Mouse (Mus musculus) hindbrain, postnatal 0 days (tissue): ENCODE results near the gene Psen2. TPM values are rescaled to one million over a fixed set of nuclear protein-coding genes. Genes with fewer than 3 reads are reported as not detected.

Source experiments
- ATAC-seq: fragments of 200-750 bp; cut with Nextera tagmentation; 2 replicates; pipeline ENCODE4 v1.8.0; 2017; ENCODE audit warnings: mild to moderate bottlenecking, moderate TSS enrichment, moderate library complexity
- DNase-seq: peaks from one replicate; pipeline ENCODE4 v3.0.0-alpha.2; 2015; ENCODE audit warnings: low spot score
- H3K27ac ChIP-seq: fragments of 300-500 bp; sonication (generic); 2 replicates; pipeline ENCODE4 v1.5.1; 2014; ENCODE audit warnings: mild to moderate bottlenecking
- H3K27me3 ChIP-seq: fragments of 300-500 bp; sonication (generic); 2 replicates; pipeline ENCODE4 v1.6.1; 2014; ENCODE audit warnings: low read length, mixed read lengths; ENCODE audit not compliant: insufficient read depth
- H3K36me3 ChIP-seq: fragments of 300-500 bp; sonication (generic); 2 replicates; pipeline ENCODE4 v1.6.1; 2014; ENCODE audit warnings: low read length, mixed read lengths; ENCODE audit not compliant: insufficient read depth
- H3K4me1 ChIP-seq: fragments of 300-500 bp; sonication (generic); 2 replicates; pipeline ENCODE4 v1.6.1; 2014; ENCODE audit warnings: antibody characterized with exemption, low read length, mixed read lengths; ENCODE audit not compliant: insufficient read depth
- H3K4me2 ChIP-seq: fragments of 300-500 bp; sonication (generic); 2 replicates; pipeline ENCODE4 v1.6.1; 2014; ENCODE audit warnings: low read depth, mild to moderate bottlenecking, low read length, moderate library complexity, mixed read lengths
- H3K4me3 ChIP-seq: fragments of 300-500 bp; sonication (generic); 2 replicates; pipeline ENCODE4 v1.5.1; 2014; ENCODE audit warnings: low read length
- H3K9ac ChIP-seq: fragments of 300-500 bp; sonication (generic); replicated peaks from 2 replicates; pipeline ENCODE4 v1.6.1; 2014; ENCODE audit warnings: mild to moderate bottlenecking, low read length, moderate library complexity, mixed read lengths
- H3K9me3 ChIP-seq: fragments of 300-500 bp; sonication (generic); 2 replicates; pipeline ENCODE4 v1.6.1; 2016; ENCODE audit warnings: low read length, mixed read lengths
- CTCF ChIP-seq: IDR thresholded peaks from 2 replicates; pipeline ENCODE4 v1.5.1; 2016; ENCODE audit warnings: antibody characterized with exemption, control low read depth, low read depth
- WGBS: fragments of 180-500 bp; shearing (Covaris S2); extraction: QIAGEN DNeasy Blood & Tissue Kit; methylation state at CpG from one replicate; pipeline ENCODE4 v1.1.7; 2014; 5-methylcytosine and 5-hydroxymethylcytosine counted together
- polyA plus RNA-seq: library from polyadenylated mRNA; unstranded; fragments of >200 nt; fragmentation: Nextera tagmentation; extraction: Ambion mirVana; gene quantifications from 2 replicates; pipeline ENCODE4 v1.2.1, GENCODE M21; 2015
- total RNA-seq: library from RNA; depleted of rRNA; stranded (reverse); fragments of >200 nt; gene quantifications from 2 replicates; pipeline ENCODE4 v1.2.3, GENCODE M21; 2014

Gene Psen2
- total and polyA plus RNA-seq, 2 experiments from 2014 or later = 23.7 to 33.5 TPM

DNA sequence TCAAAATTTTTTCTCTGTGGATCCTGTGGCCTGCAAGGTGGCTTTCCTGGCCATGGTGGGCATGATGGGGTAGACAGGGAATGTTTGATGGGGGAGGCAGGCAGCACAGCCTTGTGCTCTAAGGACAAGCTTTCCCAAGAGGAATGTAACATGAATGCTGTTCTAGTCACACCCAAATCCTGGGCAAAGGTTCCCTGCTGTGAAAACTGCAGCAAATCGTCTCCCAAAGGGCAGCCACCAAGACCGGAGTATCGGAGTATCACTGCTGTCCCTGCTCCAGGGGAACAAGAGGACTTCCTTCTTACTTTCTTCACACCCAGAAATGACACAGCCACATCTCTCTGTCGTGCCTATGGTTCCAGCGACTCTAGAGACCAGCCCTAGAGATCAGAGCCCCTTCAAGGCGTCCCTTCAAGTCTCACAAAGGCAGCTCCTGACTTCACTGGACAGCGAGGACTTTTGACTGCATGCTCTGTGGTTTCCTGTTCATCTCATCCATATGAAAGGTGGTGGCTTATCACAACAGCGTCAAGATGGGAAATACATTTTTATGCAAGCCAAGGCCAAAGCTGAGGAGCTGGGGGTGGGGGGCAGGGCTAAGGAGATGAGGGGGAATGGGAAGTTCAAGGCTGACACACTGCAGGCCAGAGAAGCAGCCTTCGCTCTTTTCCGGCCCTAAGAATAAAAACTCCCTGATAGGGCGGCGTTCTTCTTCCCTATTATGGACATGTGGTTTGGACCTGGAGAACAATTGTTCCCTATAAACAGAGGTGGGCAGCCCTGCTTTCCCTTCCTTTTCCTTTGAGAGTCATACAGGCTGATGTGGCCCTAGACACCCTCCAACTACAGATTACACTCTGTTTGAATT is 39.2 kb upstream of the Psen2 start:
- DNase-seq = no peak
- H3K9ac ChIP-seq = no peak overlapping the region
- no peaks in the 10 kb centered on the region for H3K9me3 ChIP-seq
- WGBS = 59% methylated on average over 12 of the region's 12 CpGs
- TF ChIP-seq CTCF = no peak
- no peak for ATAC-seq
- H3K4me1 ChIP-seq = no peaks in the 10 kb centered on the region; the same call in 1 of the 2 replicates
- H3K4me3 ChIP-seq = no peak overlapping the region
- no peaks in the 10 kb centered on the region for H3K27me3 ChIP-seq
- no peaks in the 10 kb centered on the region for H3K36me3 ChIP-seq
- no peak overlapping the region for H3K4me2 ChIP-seq
- no peak overlapping the region for H3K27ac ChIP-seq

DNA sequence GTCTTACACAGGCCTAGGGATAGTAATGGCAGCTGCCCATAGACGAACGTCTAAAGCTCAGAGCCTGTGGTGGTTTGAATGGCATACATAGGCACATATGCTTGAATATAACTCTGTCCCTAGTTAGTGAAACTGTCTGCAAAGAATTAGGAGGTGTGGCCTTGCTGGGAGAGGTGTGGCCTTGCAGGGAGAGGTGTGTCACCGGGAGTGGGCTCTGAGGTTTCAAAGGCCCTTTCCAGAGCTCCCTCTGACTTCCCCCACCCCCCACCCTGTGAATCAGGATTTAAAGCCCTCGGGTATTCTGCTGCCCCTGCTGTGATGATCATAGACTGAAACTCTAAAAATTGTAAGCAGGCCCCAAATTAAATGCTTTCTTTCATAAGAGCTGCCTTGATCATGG is 37.8 kb upstream of the Psen2 start:
- no peak for ATAC-seq
- H3K9ac ChIP-seq = no peak overlapping the region
- no peaks in the 10 kb centered on the region for H3K9me3 ChIP-seq
- WGBS = 57% methylated on average over 4 of the region's 4 CpGs
- TF ChIP-seq CTCF = no peak
- no peaks in the 10 kb centered on the region for H3K36me3 ChIP-seq
- no peak for DNase-seq
- no peaks in the 10 kb centered on the region for H3K4me1 ChIP-seq
- no peak overlapping the region for H3K4me3 ChIP-seq
- H3K4me2 ChIP-seq = no peak overlapping the region
- H3K27ac ChIP-seq = no peak overlapping the region
- H3K27me3 ChIP-seq = no peaks in the 10 kb centered on the region

DNA sequence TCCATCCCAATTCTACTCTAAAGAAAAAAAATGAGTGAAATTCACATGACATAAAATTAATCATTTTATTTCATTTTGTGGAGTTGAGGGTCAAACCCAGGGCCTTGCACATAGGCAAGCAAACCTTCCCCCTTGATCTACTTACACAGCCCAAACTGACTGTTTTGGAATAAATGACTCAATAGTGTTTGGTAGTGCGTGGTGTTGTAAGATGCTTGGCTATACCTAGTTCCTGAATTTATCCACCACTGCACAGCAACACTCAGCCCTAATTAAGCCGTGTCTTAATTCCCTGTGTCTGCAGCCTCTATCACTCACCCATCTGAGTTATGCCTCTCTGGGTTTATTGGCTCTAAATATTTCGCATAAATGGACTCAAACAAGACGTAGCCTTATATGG is 37.1 kb upstream of the Psen2 start:
- ATAC-seq (no peak), DNase-seq (no peak)
- H3K4me2 ChIP-seq = no peak overlapping the region
- no peaks in the 10 kb centered on the region for H3K9me3 ChIP-seq
- no peaks in the 10 kb centered on the region for H3K27me3 ChIP-seq
- no peaks in the 10 kb centered on the region for H3K4me1 ChIP-seq
- H3K9ac ChIP-seq = no peak overlapping the region
- no peak overlapping the region for H3K4me3 ChIP-seq
- no peak for TF ChIP-seq CTCF
- no peak overlapping the region for H3K27ac ChIP-seq
- H3K36me3 ChIP-seq = no peaks in the 10 kb centered on the region
- 89% methylated on average over 4 of the region's 4 CpGs for WGBS

DNA sequence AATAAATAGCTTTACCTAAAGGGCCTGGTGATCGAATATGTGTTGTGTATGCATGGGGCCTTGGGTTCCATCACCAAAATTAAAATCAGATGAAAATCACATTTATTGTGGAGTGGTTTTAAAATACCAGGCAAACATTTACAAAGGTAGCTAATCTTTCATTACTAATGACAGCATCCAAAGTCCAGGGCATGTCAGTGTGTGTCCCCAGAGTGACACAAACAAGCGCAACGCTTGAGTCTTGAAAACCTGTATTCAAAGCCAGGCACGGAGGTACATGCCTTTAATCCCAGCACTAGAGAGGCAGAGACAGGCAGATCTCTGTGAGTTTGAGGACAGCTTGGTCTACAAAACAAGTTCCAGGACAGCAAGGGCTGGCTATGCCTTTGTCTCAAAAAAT is 36.5 kb upstream of the Psen2 start:
- WGBS = 87% methylated on average over 4 of the region's 4 CpGs
- no peaks in the 10 kb centered on the region for H3K4me1 ChIP-seq
- no peak overlapping the region for H3K4me2 ChIP-seq
- H3K9ac ChIP-seq = no peak overlapping the region
- ATAC-seq (no peak), DNase-seq (no peak)
- no peaks in the 10 kb centered on the region for H3K36me3 ChIP-seq
- no peak for TF ChIP-seq CTCF
- no peaks in the 10 kb centered on the region for H3K27me3 ChIP-seq
- no peak overlapping the region for H3K4me3 ChIP-seq
- no peaks in the 10 kb centered on the region for H3K9me3 ChIP-seq
- H3K27ac ChIP-seq = no peak overlapping the region

DNA sequence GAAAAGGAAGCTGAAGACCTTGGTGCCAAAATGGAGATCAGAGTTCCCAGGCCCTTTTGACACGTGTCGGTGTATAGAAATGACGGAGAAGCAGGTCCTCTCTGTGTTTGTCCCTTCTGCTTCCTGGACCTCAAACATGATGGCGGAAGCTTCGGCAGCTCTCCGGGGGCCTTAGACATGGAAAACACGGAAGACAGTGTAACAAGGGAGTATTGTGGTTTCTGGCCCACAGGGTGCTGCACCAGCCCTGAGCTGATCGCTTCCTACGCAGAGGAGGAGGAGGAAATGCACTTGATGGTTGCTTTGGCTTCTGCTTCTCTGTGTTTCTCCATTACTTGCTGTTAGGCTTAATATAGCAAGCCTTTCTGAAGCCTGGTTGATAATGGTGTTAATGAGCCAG is 32.9 kb upstream of the Psen2 start:
- H3K4me3 ChIP-seq = no peak overlapping the region
- no peaks in the 10 kb centered on the region for H3K4me1 ChIP-seq
- no peak overlapping the region for H3K4me2 ChIP-seq
- WGBS = 86% methylated on average over 9 of the region's 9 CpGs
- H3K36me3 ChIP-seq = no peaks in the 10 kb centered on the region
- no peaks in the 10 kb centered on the region for H3K9me3 ChIP-seq
- no peaks in the 10 kb centered on the region for H3K27me3 ChIP-seq
- DNase-seq (no peak), ATAC-seq (no peak)
- H3K9ac ChIP-seq = no peak overlapping the region
- TF ChIP-seq CTCF = no peak
- no peak overlapping the region for H3K27ac ChIP-seq

DNA sequence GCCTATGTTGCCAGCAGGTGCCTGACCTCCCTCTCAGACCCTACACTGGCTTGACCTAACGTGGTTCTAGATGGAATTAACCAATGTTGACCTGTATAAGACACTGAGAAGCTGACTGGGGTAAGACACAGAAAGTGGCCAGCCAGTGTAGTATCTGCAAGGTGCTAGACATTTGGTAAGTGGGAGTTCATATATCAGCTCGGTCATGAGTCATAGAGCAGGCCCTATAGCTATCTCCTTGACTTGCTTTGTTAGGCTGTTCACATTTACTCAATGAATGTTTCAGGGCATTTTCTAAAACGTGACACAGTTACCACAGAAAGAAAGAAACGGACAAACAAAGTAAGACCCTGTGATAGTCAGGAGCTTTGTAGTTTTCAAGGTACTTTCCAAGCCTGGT is 27.1 kb upstream of the Psen2 start:
- 86% methylated on average over 4 of the region's 4 CpGs for WGBS
- Histone ChIP-seq H3K36me3 (no peaks in the 10 kb centered on the region), H3K4me2 (no peak overlapping the region), H3K9ac (no peak overlapping the region), H3K4me3 (no peak overlapping the region), H3K4me1 (no peaks in the 10 kb centered on the region), H3K9me3 (no peaks in the 10 kb centered on the region), H3K27me3 (no peaks in the 10 kb centered on the region), H3K27ac (no peak overlapping the region)
- no peak for TF ChIP-seq CTCF
- ATAC-seq (no peak), DNase-seq (no peak)

DNA sequence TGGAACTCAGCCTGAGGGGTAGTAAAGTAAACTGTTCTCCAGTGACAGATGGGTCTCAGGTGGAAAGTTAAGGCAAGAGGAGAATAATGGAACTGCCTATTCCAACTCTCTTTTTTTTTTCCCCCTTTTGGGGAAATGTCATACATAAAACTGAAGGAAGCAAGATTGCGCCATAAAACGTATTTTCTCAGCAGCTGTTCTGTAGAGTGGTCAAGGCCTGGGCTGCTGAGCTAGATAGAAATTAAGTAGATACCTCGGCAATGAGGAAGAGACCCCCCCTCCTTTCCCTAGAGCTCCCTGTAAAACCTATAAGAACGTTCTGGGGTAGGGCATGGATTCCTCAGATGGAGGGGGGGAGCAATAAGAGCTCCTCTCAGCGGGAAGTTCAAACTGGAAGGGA is 26.6 kb upstream of the Psen2 start:
- WGBS = 80% methylated on average over 5 of the region's 5 CpGs
- TF ChIP-seq CTCF = no peak
- H3K4me2 ChIP-seq = no peak overlapping the region
- no peak for ATAC-seq
- H3K4me3 ChIP-seq = no peak overlapping the region
- no peaks in the 10 kb centered on the region for H3K36me3 ChIP-seq
- no peak overlapping the region for H3K27ac ChIP-seq
- DNase-seq = no peak
- no peak overlapping the region for H3K9ac ChIP-seq
- H3K4me1 ChIP-seq = no peaks in the 10 kb centered on the region
- no peaks in the 10 kb centered on the region for H3K27me3 ChIP-seq
- H3K9me3 ChIP-seq = no peaks in the 10 kb centered on the region
